Mouse (Mus musculus): Measurements from ENCODE around the gene Hcn2. TPM values are rescaled to one million over a fixed set of nuclear protein-coding genes. Genes with fewer than 3 reads are reported as not detected.

The Hcn2 gene
- polyA plus RNA-seq, 1 experiment from 2014 or later = not detected

DNA sequence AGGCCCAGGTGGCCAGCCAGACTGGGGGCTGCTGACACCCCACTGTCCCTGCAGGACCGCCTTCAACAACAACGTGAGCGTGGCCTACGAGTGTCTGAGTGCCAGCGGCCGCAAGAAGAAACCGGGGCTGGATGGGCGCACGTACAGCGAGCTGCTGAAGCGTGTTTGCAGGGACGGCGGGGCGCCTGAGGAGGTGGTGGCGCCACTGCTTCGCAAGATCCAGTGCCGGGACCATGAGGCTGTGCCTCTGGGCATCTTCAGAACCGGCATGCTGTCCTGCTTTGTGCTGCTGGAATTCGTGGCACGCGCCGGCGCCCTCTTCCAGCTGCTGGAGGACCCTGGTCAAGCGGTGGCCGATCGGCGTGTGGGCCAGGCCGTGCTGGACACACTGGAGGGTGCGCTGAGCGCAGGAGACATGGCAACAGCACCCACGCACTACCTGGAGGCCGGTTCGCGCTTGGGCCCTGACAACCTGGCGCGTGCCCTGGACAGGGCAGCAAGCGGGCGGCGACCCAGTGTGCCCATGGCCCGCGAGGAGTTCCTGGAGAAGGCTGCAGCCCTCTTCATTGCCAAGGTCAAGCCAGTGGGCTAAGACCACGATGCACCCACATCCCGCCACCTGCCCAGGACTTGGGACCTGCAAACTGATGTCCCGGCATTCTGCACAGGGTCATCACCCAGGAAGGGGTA, 40.9 kb upstream of the Hcn2 start:
- no peaks in the 10 kb centered on the region for H3K9me3 ChIP-seq (replicated peaks; ENCODE audit: control insufficient read depth, low read length)
- no peaks in the 10 kb centered on the region for H3K36me3 ChIP-seq (ENCODE audit: control insufficient read depth, insufficient read depth, low read length)
- no peak for ATAC-seq (ENCODE audit: insufficient read depth, low FRiP score)
- peaks cover 6% of the 10 kb centered on the region for H3K4me1 ChIP-seq (ENCODE audit: control insufficient read depth, insufficient read depth, low read length)
- no peak overlapping the region for H3K9ac ChIP-seq (ENCODE audit: low read length)
- no peak overlapping the region for H3K27ac ChIP-seq (ENCODE audit: low read length)
- H3K27me3 ChIP-seq (ENCODE audit: control insufficient read depth, insufficient read depth, low read length) = no peaks in the 10 kb centered on the region
- no peak overlapping the region for H3K4me3 ChIP-seq (replicated peaks; ENCODE audit: low read length)
- 59% methylated on average over 44 of the region's 44 CpGs for WGBS
- H3K4me2 ChIP-seq (ENCODE audit: low read depth, low read length) = no peak overlapping the region

DNA sequence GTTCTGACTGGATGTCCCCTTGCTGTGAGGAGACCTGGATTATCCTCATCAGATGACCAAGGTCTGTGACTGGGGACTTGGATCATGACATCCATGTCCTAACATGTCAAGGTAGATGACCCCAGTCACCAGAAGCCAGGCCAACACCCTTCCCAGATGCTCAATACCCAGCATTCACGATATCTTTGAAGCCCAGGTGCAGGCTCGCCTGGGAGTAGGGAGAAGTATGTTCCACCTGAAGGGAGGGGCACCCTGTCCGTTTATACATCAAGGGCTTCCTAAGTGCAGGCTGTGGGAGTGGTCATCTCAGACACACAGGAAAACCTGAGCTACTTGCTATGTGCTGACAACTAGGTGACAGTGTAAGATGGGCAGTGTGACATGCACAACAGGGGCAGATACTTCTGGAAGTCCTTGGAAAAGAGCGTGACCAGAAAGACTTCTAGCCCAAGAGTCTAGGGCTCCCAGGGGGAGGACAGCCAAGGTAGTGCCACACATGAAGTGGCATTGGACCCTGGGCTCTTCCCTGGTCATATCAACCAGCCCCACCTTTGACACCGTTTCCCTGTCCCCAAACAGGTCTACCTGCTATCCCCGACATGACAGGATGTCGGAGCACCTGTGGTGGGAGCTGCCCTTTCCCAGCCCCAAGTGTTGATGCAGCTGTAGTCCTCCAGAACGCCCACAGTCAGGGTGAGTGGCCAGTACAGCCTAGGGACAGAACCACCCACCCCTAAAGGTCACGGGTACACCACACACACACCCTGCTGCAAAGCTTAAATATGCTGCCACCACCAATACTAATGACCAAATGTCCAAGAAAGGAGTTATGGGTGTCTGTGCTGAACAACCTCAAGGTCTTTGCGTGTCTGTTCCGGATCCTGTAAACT, 35.6 kb upstream of the Hcn2 start:
- Histone ChIP-seq H3K27ac (ENCODE audit: low read length) (peak overlapping the region; percentile 90), H3K9me3 (replicated peaks; ENCODE audit: control insufficient read depth, low read length) (no peaks in the 10 kb centered on the region), H3K4me1 (ENCODE audit: control insufficient read depth, insufficient read depth, low read length) (peaks cover 19% of the 10 kb centered on the region), H3K27me3 (ENCODE audit: control insufficient read depth, insufficient read depth, low read length) (no peaks in the 10 kb centered on the region), H3K36me3 (ENCODE audit: control insufficient read depth, insufficient read depth, low read length) (0 out of 2 replicates have a peak, but pooled peaks cover 3% of the 10 kb centered on the region), H3K4me3 (replicated peaks; ENCODE audit: low read length) (peak overlapping the region; percentile 89), H3K9ac (ENCODE audit: low read length) (peak overlapping the region; percentile 70), H3K4me2 (ENCODE audit: low read depth, low read length) (peak overlapping the region; percentile 70)
- 22% methylated on average over 11 of the region's 11 CpGs for WGBS
- peak; percentile 8 for ATAC-seq (ENCODE audit: insufficient read depth, low FRiP score)

DNA sequence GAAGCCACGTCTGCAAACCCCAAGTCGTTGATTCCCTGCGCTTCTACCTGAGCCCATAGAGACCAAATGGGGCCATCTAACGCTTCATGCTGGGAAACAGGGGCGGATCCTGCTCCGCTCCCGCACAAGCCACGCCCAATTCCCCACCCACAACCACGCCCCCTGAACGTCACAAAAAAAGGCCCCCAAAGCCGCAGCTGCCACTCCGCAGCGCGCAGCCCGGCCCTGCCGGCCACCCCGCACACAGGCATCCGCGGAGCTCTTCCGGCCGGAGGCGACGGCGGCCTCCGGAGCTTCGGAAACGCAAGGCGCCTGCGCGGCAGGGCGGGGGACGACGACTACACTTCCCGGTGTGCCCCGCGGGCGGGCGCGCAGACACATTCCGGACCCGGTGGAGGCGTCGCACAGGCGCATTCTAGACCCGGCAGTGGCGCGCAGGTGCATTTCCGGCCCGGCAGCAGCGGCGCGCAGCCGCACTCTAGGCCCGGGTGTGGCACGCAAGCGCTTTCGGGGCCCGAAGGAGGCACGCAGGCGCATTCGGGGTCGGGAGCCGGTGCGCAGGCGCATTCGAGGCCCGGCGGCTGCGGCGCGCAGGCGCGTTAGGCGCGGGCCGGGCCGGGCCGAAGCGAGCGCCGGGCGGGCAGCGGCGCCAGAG, 34.7 kb upstream of the Hcn2 start, which contains the start of gene Cdc34:
Gene Cdc34 (plus strand): TSS at position 605 of the 655 bp plus-strand sequence.
- Histone ChIP-seq H3K9me3 (replicated peaks; ENCODE audit: control insufficient read depth, low read length) (no peaks in the 10 kb centered on the region), H3K27ac (ENCODE audit: low read length) (peak within 1 kb of the TSS; percentile 90), H3K4me1 (ENCODE audit: control insufficient read depth, insufficient read depth, low read length) (peaks cover 19% of the 10 kb centered on the region), H3K4me2 (ENCODE audit: low read depth, low read length) (peak within 1 kb of the TSS; percentile 84), H3K27me3 (ENCODE audit: control insufficient read depth, insufficient read depth, low read length) (no peaks in the 10 kb centered on the region), H3K36me3 (ENCODE audit: control insufficient read depth, insufficient read depth, low read length) (peaks cover 6% of the 10 kb centered on the region; the same call in 1 of the 2 replicates), H3K9ac (ENCODE audit: low read length) (peak within 1 kb of the TSS; percentile 87), H3K4me3 (replicated peaks; ENCODE audit: low read length) (peak within 1 kb of the TSS; percentile 89)
- ATAC-seq (ENCODE audit: insufficient read depth, low FRiP score) = peak; percentile 96
- WGBS = under 1% methylated on average over 84 of the region's 84 CpGs

- Histone ChIP-seq H3K27ac (ENCODE audit: low read length) (peak overlapping the region; percentile 76), H3K36me3 (ENCODE audit: control insufficient read depth, insufficient read depth, low read length) (peaks cover 9% of the 10 kb centered on the region; the same call in 1 of the 2 replicates), H3K4me3 (replicated peaks; ENCODE audit: low read length) (peak overlapping the region; percentile 89), H3K9ac (ENCODE audit: low read length) (peak overlapping the region; percentile 87), H3K4me2 (ENCODE audit: low read depth, low read length) (peak overlapping the region; percentile 84), H3K27me3 (ENCODE audit: control insufficient read depth, insufficient read depth, low read length) (no peaks in the 10 kb centered on the region), H3K9me3 (replicated peaks; ENCODE audit: control insufficient read depth, low read length) (no peaks in the 10 kb centered on the region), H3K4me1 (ENCODE audit: control insufficient read depth, insufficient read depth, low read length) (peaks cover 19% of the 10 kb centered on the region)
- ATAC-seq (ENCODE audit: insufficient read depth, low FRiP score) = no peak
- WGBS = 0% methylated on average over 10 of the region's 10 CpGs
These were observed 33.9 kb upstream of the Hcn2 start for GRCm38 (mm10) chr10:79682551-79682915.

GRCm38 (mm10) chr10:79682916-79683582, 33.4 kb upstream of the Hcn2 start:
- peak overlapping the region; percentile 76 for H3K27ac ChIP-seq (ENCODE audit: low read length)
- peak overlapping the region; percentile 89 for H3K4me3 ChIP-seq (replicated peaks; ENCODE audit: low read length)
- H3K27me3 ChIP-seq (ENCODE audit: control insufficient read depth, insufficient read depth, low read length) = no peaks in the 10 kb centered on the region
- no peak for ATAC-seq (ENCODE audit: insufficient read depth, low FRiP score)
- H3K9me3 ChIP-seq (replicated peaks; ENCODE audit: control insufficient read depth, low read length) = no peaks in the 10 kb centered on the region
- peak overlapping the region; percentile 84 for H3K4me2 ChIP-seq (ENCODE audit: low read depth, low read length)
- H3K9ac ChIP-seq (ENCODE audit: low read length) = peak overlapping the region; percentile 87
- peaks cover 12% of the 10 kb centered on the region; the same call in 1 of the 2 replicates for H3K36me3 ChIP-seq (ENCODE audit: control insufficient read depth, insufficient read depth, low read length)
- peaks cover 19% of the 10 kb centered on the region for H3K4me1 ChIP-seq (ENCODE audit: control insufficient read depth, insufficient read depth, low read length)
- WGBS = 2% methylated on average over 10 of the region's 10 CpGs

DNA sequence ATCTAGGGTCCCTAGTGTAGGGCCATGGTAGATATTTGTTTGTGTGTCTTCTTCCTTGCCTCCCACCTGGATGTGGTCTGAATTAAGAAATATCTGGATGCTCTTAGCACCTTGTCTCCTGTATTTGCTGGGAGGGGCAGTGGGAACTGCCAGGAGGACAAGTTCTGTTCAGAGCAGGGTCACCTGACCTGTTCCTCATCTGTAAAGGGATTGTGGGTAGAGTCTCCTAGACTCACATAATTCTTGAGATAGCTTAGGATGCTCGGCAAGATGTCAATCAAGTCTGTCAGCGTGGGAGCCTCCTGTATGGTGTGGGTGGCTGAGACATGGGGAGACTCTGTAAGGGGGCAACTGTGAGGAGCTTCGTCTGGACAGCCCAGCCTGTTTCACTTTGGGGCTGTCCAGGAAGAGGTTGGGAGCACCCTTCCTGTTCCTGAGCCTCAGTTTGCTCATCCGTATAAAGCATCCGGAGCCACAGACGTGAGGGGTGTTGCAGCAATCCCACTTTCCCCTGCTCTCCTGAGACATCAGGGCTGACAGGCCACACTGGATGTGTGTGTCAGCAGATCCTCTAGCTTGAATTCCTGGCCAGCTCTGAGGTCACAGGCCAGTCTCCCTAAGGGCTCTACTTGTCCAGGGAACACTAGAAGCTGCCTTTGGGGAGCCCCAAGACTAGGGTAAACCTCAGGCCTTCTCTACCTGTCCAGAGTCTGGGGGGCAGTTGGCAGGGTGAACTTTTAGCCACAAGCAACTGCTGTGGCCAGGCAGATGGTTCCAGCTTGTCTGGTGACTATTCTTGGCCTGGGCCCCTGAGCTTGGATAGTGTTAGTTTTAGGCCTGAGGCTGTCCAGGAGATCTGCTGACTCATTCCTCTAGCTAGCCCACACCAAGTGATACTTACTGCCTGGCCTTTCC, 32.5 kb upstream of the Hcn2 start:
- Histone ChIP-seq H3K9ac (ENCODE audit: low read length) (peak overlapping the region; percentile 87), H3K27ac (ENCODE audit: low read length) (no peak overlapping the region), H3K4me2 (ENCODE audit: low read depth, low read length) (peak overlapping the region; percentile 84), H3K9me3 (replicated peaks; ENCODE audit: control insufficient read depth, low read length) (no peaks in the 10 kb centered on the region), H3K4me3 (replicated peaks; ENCODE audit: low read length) (peak overlapping the region; percentile 89), H3K36me3 (ENCODE audit: control insufficient read depth, insufficient read depth, low read length) (peaks cover 19% of the 10 kb centered on the region), H3K4me1 (ENCODE audit: control insufficient read depth, insufficient read depth, low read length) (peaks cover 19% of the 10 kb centered on the region), H3K27me3 (ENCODE audit: control insufficient read depth, insufficient read depth, low read length) (no peaks in the 10 kb centered on the region)
- no peak for ATAC-seq (ENCODE audit: insufficient read depth, low FRiP score)
- 82% methylated on average over 6 of the region's 6 CpGs for WGBS

DNA sequence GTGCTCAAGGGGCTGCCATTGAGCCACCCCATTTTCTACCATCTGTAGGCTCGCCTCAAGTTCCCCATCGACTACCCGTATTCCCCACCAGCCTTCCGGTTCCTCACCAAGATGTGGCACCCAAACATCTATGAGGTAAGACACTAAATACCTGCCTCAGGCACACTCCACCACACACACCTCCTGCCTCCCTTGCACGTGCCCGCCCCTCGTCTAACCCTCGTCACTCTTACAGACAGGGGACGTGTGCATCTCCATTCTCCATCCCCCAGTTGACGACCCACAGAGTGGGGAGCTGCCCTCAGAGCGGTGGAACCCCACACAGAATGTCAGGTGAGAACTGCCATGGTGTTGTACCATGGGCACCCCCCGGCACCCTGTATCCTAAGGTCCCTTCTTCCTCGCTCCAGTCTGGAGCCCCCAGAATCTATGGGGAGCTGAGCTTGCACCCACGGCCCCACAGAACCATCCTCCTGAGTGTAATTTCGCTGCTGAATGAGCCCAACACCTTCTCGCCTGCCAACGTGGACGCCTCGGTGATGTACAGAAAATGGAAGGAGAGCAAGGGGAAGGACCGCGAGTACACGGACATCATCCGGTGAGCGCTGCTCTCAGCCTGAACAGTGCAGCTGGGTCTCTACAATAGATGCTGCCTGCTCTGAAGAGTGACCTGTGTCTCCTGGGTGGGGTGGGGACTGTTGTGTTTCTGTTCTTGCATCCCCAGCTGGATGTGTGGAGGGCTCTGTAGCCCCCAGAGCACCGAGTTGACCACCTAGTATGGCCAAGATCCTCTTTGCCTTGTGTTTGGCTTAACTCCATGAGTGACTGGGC, 31.4 kb upstream of the Hcn2 start:
- no peak overlapping the region for H3K4me2 ChIP-seq (ENCODE audit: low read depth, low read length)
- WGBS = 92% methylated on average over 25 of the region's 25 CpGs
- H3K36me3 ChIP-seq (ENCODE audit: control insufficient read depth, insufficient read depth, low read length) = peaks cover 23% of the 10 kb centered on the region
- H3K9ac ChIP-seq (ENCODE audit: low read length) = no peak overlapping the region
- no peaks in the 10 kb centered on the region for H3K27me3 ChIP-seq (ENCODE audit: control insufficient read depth, insufficient read depth, low read length)
- ATAC-seq (ENCODE audit: insufficient read depth, low FRiP score) = no peak
- H3K27ac ChIP-seq (ENCODE audit: low read length) = no peak overlapping the region
- no peaks in the 10 kb centered on the region for H3K9me3 ChIP-seq (replicated peaks; ENCODE audit: control insufficient read depth, low read length)
- H3K4me3 ChIP-seq (replicated peaks; ENCODE audit: low read length) = no peak overlapping the region
- peaks cover 19% of the 10 kb centered on the region for H3K4me1 ChIP-seq (ENCODE audit: control insufficient read depth, insufficient read depth, low read length)

All from stomach, embryonic 16.5 days (tissue).